Mouse (Mus musculus) frontal cortex, postnatal 10 days (tissue): ENCODE results near the gene Tmem45a.
"Not testable (repeated sequence)": the region's sequence is repeated elsewhere in the genome, so short reads cannot be mapped to it uniquely, and the experiment has no call there.

ENCODE experiments used
- DNase-seq, 2 experiments: peaks; one replicate each; pipeline ENCODE4 v3.0.0; 2022; ENCODE audit warnings: low spot score in 2 of 2, mixed read lengths in 1 of 2

Gene Tmem45a

DNA sequence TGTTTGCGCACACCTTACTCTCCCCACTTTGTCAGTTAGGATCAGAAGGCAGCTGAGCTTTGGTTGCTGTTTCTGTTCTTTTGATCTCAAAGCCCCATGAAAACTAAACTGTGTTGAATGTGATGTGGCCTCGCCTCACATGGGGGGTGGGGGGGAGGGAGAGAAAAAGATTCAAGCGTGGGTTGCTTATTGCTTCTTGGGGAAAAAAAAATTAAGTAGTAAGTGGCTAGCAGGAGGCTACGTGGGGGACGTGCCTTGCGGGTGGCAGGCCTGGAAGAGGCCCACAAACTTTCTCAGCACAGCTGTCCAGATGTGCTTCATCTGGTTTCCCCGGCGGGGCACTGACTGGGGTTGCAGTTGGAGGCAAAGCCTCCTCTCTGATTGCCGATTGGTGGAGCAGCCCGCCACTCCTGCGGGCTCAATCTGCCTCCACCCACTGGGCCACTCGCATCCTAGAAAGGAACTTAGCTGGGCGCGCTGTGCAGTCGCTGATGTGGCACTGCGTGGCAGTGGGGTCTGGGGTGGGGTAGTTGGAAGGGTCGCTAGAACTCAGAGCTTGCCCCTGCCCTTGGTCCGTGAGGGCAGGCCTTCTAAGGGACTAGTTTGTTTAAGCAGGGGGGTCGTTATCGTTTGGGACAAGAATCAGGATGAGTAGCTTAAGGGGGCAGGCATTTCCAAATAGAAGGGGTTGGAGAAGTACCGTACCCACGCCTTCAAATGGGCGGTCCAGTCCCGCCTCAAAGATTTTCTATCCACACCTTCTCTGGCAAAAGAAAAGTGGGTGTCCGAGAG lies at the start of gene Tmem45a:
Gene Tmem45a (minus strand): TSS at position 343 of the 792 bp plus-strand sequence.
- DNase-seq = peak; percentile 64 to 81

DNA sequence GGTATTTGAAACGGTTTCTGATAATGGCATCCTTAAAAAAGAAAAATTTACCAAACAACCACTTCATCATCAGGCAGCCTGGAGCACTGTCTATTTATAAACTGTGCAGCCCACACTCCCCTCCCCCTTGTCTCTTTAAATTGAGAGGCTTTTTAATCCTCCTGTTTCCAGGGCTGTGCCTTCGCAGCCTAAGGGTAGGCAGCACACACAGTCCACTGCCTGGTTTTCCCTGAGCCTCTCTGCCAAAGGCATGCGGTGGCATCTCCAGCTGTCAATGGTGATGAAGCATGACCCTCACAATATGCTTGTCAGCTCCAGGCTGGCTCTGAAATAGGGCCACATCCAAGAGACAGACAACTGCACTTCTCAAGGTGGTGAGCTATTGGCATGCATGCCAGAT lies 42.1 kb upstream of the Tmem45a start, which contains the start of gene Lnp1:
Gene Lnp1 (minus strand): TSS at position 39 of the 400 bp plus-strand sequence.
- no peak for DNase-seq

DNA sequence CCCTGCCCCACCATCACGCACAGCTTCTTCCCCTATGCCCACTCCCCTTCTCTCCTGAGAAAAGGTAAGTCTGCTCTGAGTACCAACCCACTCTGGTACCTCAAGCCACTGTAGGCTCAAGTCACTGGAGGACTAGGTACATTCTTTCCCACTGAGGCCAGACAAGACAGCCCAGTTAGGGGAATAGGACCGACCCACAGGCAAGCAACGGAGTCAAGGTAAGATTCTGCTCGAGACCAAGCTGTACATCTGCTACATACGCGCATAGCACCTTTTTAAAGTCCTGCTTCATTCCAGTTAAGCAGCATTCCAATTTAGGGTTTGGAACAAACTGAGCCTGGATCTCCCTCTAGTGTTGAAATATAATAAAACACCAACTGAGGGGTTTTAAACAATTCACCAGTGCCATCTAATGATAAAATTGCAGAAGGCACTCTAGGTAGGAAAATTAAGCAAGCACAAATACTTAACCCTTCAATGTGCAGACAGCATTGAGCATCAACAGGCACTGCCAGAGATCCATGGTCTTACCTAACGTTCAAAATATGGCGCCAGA lies 34.2 kb upstream of the Tmem45a start:
- no peak for DNase-seq

DNA sequence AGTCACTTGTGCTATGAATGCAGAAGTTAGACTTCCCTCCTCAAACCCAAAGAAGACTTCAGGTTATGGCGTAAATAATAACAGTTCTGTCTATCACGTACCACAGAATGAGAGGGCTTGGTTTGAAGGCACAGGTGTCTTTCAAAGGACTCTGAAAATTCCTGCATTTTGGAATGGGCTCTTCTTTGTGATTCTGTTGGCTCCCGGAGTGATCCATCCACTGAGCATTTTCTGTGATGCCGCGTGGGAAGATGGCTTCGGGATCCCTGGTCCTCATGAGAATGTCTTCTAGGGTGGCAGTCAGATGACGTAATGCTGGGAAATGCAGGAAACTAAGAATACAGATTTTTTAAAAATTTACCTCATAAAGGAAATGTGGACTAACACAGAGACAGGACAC lies 31.3 kb upstream of the Tmem45a start:
- no peak for DNase-seq

DNA sequence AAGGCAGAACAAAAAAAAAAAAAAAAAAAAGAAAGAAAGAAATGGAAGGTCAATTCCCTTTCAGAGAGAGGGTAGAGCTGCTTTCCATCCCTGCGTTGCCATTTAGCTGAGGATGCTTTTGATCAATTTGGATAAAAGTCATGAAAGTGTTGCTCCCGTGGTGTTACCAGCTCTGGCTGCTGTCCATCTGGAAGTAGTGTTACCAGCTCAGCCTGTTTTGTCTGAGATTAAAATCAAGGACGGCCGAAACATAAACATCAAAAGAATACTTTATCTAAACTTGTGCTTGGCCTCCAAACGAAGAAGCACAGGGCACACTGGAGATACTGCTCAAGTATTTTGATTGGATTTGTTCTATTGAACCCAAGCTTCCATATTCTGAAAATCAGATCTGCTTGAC lies 23.0 kb upstream of the Tmem45a start:
- DNase-seq = no peak

DNA sequence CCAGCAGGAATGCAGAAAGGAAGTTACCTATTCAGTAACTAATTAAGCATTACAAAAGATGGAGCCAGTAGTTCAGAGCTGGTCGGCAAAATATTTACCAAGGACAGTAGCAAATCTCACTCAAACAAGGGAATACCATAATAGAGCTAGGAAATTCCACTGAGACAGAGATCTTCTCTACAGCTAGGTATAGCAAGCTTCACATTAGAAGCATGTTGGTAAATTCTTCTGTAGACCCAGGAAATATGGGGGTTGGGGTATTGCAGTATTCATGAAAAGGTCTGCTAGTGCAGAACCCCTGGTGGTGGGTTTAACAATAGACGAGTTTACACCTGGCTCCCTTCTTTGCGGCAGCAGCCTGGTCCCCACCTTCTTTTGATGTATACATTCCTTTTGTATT lies 16.2 kb upstream of the Tmem45a start:
- not testable (repeated sequence) for DNase-seq

DNA sequence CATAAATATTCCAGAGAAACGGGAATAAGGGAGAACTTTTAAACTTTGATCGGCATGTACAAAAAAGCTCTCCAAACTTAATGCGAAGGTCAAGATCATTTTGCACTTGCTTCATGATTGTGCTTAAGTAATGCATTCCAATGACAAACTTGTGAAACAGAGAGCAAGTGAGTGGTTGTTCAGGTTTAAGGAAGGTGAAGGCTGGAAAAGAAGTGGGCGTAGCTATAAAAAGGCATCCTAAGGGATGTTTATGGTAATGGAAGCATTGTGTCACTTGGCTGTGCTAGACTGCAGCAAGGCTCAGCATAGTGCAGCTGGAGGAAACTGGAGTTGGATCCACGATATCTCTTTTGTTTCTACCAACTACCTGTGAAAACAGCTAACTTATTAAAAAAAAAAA lies 5.6 kb upstream of the Tmem45a start:
- no peak for DNase-seq

DNA sequence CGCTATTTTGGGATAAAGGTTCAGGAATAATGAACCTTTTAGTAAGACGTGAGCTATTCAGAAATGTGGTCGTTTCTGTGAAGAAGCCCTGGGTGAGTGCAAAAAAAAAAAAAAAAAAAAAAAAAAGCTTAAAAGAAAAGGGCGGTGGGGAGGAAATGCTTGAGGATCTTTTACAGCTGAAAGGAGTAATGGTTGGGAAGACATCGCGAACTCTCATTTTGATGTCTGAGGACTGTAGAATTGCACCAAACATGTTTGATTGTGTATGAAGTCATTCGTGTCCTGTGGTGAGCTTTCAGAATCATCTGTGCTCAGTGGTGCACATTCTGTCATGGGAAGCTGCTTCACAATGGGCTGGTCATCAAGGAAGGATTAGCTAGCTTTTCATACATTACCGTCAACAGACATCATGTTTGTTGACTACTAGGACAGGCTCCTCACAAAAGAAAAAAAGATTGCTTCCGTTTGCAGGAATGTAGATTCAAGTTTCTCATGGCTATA lies 700 bp upstream of the Tmem45a start:
- DNase-seq = no peak

DNA sequence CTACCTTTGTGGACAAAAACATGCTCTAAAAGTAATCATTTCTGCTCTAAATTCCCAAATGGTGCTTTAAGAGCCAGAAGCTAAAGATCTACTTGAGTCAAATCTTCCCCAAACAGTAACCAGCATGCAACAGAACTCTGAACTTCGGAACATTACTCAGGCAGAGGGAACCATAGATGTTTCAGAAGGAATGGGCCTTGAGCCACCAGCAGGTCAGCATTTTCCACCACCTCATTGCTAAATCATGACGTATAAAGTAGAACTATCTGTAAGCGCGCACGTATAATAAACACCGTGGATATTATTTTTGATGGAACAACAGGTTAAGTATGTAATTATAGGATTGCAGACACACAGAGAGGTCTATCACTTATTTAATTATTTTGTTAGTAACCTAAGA lies 1.2 kb downstream of the Tmem45a start:
- no peak for DNase-seq

DNA sequence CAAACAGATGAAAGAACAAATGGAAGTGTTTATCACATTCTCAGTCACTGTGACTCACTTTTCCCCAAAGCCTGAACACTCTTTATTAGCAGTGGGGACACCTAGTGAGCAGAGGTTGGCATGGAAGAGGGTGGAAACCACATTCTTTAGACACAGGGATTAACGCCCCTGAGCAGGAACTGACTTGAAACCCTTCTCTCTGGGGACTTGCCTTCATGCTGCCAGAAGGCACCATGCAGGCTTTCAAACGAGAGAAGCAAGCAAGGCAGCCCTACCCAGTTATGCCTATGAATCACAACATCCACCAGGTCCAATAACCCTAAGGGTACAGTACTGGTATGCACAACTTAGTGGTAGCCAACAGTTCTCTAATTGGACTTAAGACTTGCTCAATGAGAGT lies 12.6 kb downstream of the Tmem45a start:
- no peak for DNase-seq

DNA sequence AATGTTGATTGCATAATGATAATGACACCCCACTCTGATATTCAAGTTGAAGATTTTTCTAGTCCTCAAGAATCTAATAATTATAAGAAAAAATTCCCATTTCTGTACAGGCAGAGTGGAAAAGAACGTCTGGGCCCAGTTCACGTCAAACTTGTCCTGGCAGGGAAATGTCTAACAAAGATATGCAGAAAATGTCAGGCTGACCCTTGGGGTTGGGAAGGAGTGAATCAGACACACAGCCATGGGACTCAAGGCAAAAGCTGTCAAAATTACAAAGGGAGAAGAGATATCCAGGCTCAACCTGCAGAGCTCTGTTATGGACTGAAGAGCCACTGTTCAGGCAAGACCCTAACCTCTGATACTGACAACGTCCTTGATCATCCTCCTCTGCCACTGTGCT lies 15.5 kb downstream of the Tmem45a start:
- DNase-seq = no peak

DNA sequence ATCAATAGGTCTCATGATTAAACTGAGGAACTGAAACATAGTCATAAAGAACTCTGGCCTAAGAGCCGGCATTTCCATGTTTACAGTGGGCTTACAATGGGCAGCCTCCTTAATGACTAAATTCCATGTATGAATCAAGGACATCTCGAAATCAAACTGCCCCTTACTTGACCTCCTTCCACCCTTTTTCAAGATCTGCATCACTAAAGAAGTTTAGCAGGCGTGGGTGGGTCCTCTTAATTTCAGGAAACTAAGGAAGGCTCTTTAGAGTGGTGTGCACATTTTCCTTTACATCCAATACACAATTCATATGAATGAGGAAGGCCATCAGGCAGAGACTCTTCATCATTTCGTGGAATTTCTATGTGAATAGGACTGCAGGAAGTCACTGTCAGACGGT lies 17.6 kb downstream of the Tmem45a start:
- DNase-seq = no peak

DNA sequence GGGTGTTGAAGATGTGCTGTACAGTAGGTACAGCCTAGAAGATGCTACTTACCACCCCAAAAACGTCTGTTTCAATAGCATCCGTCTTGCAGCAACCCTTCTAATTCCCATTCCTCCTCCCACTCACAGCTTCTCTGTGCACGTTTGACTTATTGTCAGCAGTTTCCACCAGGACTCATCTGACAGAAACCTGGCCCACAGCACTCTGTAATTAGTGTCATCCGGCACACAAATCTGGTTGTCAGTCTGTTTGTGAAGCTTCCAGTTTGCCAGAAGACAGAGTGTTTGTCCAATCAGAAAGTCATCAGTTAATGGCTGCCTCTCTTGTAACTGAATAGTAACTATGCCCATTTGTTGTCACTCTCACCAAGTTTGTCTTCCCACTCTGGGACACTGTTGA lies 18.4 kb downstream of the Tmem45a start:
- DNase-seq = no peak

DNA sequence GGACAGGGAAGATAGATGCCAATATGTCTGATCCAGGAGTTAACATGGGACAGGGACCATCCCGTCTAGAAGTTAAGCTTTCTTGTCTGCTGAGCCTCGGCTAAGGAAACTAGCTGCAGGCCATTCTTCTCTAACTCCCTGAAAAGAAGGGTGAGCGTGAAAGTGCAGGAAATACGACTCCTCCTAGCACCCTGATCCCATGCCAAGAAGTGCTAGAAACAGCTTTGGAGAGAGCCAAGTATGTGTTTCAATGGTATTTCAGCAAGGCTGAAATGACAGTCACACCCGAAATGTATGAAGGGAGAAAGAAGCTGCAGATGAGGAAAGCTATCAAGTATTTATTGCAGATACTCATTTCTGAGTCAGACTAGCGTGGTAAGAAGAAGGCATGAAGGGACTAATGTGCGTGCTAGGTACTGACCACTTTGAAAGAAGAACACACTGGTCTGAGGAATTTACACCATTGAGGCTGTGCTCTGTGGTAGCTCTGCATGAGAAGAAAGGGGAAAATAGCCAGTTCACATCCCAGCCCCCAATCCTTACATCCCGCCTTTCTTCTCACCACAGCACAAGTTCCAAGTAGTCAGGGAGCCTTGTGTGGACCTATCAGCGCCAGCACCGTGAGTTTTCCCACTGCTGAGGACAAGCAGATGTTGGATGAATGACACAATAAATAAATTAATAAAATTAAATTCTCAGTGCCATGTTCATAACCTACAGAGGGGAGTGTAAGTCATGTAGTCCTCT lies 33.0 kb downstream of the Tmem45a start:
- no peak for DNase-seq

DNA sequence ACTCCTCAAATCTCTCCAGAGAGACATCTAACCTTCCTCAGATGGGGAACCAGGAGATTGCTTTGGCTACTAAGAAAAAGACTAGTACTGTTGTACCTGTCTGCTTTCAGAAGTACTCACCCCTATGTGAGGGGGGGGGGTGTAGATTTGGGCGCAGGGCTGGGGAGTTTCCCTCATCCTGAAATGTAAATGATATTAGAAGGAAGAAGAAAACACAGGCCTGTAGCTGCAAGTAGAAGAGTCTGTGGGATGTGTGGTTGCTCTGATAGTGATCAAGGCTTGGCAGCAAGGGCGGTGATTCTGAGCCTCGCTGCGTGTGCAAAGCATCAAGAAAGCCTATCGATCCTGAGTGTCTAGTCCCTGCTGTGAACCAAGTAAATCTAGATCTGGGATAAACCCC lies 43.0 kb downstream of the Tmem45a start:
- DNase-seq = no peak

DNA sequence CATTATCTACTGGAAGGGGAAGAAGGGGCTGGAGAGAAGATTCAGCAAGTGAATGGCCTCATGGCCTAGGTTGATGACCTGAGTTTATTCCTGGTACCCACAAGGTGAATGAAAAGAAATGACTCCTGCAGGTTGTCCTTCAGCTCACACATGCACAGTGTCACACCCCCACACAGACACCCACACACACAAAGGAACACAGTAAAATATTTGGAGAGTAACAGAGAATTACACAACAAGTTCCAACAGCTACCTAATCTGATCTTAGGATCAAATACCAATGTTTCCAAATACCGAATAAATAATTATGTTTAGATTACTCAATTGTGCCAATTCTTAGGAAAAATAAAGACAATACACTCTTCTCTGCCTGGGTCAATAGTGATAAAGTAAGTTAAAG lies 52.7 kb downstream of the Tmem45a start:
- DNase-seq = no peak

DNA sequence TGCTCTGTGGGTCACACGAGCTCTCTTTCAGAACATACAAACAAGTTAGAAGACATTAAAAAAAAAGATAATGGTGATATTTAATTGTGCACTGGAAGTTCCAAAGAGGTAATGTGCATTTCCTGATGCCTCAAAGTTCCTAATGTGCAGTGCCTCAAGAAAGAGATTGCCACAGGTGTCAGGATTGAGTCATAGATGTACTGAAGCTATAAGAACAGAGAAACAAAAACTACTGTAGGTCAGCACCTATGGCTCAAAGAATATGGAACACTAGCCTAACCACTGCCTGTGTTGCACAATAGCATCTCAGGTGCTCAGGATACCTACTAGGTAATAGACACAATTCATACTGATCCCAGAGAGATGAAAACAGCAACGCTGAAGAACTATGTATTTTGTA lies 54.0 kb downstream of the Tmem45a start:
- no peak for DNase-seq

DNA sequence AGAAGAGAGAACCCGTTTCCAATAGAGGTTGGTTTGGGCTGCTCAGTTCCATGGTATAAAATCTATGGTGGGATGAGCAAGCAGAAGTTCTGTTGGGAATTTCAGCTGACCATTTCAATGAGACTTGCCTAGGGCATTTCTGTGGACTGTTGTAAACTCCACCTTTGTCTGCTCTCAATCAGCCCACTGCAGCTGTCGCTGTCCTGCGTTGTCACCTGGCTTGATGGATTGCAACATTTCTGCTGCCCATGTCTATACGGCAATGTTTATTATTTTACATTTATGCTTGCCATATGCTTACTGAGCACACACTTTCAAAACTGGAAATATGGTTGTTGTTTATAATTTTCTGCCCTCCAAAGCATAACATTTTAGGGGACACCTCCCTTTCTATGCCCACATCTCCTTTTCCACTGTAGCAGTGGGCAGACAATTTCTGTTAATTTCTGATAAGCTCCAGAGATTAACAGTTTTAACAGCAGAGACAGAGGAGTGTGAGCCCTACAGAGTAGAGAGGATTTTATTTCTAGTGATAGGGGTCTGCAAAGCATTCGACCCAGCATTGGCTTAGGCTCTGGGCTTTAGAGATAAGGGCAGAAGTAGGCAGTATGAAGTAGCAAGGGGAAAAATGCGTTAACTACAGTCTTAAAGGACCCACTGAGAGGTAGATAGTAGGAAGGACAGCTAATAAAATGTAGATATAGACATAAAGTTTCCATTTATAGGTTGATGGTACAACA lies 84.4 kb downstream of the Tmem45a start:
- DNase-seq = no peak

DNA sequence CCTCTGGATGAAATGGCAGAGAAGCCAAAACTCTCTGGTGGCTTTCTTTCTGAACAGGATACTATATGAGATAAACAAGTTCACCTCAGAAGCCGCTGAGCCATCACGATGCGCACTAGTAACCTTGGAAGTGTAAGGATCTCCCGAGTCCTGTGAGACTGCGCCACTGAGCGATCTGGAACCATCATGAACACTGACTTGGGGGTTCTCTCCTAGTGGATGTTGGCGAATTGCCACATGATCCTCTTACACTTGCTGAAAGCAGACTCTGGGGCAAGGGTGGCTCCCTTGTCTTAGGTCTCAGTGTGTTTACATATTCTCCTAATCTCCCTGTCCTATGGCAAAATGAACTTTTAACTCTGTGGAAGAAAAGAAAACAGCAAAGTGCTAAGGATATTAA lies 85.0 kb downstream of the Tmem45a start:
- no peak for DNase-seq

DNA sequence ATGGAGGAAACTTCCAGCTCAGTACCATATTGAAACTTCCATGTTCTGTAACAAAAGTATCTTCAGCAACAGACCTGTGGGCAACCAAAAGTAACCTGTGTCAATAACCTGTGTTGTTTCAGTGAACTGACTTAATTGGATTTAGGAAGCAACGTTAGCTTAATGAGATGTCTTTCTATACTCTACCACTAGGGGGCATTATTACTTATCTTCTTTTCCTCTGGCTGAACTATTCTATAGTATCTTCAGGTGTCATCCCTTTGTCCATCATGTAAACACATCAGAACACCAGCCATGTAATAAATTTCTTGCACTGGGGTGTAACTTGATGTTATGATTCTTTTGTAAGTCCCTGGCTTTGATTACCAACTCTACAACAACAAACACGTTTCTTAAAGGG lies 85.5 kb downstream of the Tmem45a start:
- no peak for DNase-seq

DNA sequence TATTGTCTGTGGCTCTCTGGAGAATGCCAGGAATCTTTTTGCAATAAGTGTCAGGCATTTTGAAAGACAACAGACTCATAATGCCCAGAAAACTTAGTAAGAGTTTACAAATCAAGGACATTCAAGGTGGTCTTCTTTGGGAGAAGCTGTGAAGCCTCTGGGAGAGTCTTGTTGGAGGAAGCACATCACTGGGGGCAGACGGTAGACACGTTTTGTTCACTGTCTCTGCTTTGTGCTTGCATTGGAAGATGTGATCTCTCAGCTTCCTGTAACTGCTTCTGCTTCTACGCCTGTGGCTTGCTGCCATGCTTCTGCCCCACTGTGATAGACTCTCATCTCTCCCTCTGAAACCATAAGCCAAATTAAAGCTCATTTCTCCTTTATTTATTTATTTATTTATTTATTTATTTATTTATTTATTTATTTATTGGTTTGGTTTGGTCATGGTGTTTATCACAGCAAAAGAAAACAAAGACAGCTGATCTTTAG lies 86.4 kb downstream of the Tmem45a start:
- DNase-seq = no peak

DNA sequence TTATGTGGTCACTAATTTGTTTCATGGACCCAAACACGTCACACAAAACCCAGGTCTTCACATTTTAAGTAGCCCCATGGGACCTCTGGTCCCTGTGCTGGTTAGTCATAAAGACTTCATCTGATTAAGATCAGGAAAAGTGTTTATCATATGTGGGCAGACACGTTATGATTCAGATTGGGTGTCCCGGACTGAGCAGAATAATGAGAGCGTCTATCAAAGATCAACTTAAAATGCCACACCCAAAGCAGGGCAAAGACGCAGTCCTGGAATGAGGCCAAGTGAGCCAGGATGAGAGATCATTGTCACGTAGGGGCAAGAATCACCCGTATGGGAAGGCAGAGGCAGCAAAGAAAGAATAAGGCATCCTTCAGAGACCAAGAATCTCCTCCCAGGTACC lies 87.1 kb downstream of the Tmem45a start:
- no peak for DNase-seq
